Mouse (Mus musculus): ENCODE data around the gene Zfp979. TPM values are rescaled to one million over a fixed set of nuclear protein-coding genes. Genes with fewer than 3 reads are reported as not detected.

Gene Zfp979
- polyA plus RNA-seq, 1 experiment = 0.30 TPM

- Histone ChIP-seq H3K79me2 (ENCODE audit: control insufficient read depth, insufficient read depth) (no peaks in the 10 kb centered on the region), H3ac (ENCODE audit: control insufficient read depth, insufficient read length, low read depth) (no peak overlapping the region)
These were observed 76.7 kb downstream of the Zfp979 start for GRCm38 (mm10) chr4:147565426-147566220.

More at GRCm38 (mm10) chr4:147565426-147566220, 76.7 kb downstream of the Zfp979 start:
- Histone ChIP-seq H3K79me3 (ENCODE audit: low read depth) (no peaks in the 10 kb centered on the region), H3K27me3 (ENCODE audit: control insufficient read depth, insufficient read depth, insufficient read length) (no peaks in the 10 kb centered on the region), H3K4me3 (ENCODE audit: insufficient read depth, poor library complexity, severe bottlenecking) (no peak overlapping the region), H3K36me3 (ENCODE audit: control insufficient read depth, insufficient read depth) (no peaks in the 10 kb centered on the region)
- TF ChIP-seq FOSL1 (IDR thresholded peaks at IDR 0.05; ENCODE audit: insufficient read depth, low read length, poor library complexity, severe bottlenecking) (no peak), MYOG (IDR thresholded peaks at IDR 0.05; ENCODE audit: control insufficient read depth, extremely low read depth, insufficient read length) (no peak), CEBPB (IDR thresholded peaks at IDR 0.05; ENCODE audit: low read depth) (no peak), MYOD1 (IDR thresholded peaks at IDR 0.05; ENCODE audit: control insufficient read depth, insufficient read length, low read depth) (no peak), USF1 (IDR thresholded peaks at IDR 0.05; ENCODE audit: low read depth) (no peak), CTCF (IDR thresholded peaks at IDR 0.05; ENCODE audit: control insufficient read depth, insufficient read depth, insufficient read length) (no peak), MAX (IDR thresholded peaks at IDR 0.05) (no peak)

Other genes starting within 250 kb of the Zfp979 start
- gene Zfp982, start 150.1 kb downstream of the Zfp979 start, polyA plus RNA-seq (2012; fragmentation: generic; extraction: Trizol) = 0.04 TPM
- not detected for gene Gm16503, start 102.3 kb downstream of the Zfp979 start, polyA plus RNA-seq (2012; fragmentation: generic; extraction: Trizol)
- gene Zfp985, start 89.2 kb downstream of the Zfp979 start, polyA plus RNA-seq (2012; fragmentation: generic; extraction: Trizol) = 0.41 TPM
- gene Zfp534, start 60.0 kb upstream of the Zfp979 start, polyA plus RNA-seq (2012; fragmentation: generic; extraction: Trizol) = not detected
- 0.07 TPM for gene Zfp984, start 167.3 kb upstream of the Zfp979 start, polyA plus RNA-seq (2012; fragmentation: generic; extraction: Trizol)
- 0.55 TPM for gene Zfp933, start 205.9 kb upstream of the Zfp979 start, polyA plus RNA-seq (2012; fragmentation: generic; extraction: Trizol)
- 13.5 TPM for gene Miip, start 226.3 kb upstream of the Zfp979 start, polyA plus RNA-seq (2012; fragmentation: generic; extraction: Trizol)
- 4.6 TPM for gene Fv1, start 226.5 kb upstream of the Zfp979 start, polyA plus RNA-seq (2012; fragmentation: generic; extraction: Trizol)

Measured in C2C12 (cell line).